Mouse (Mus musculus) hindbrain, embryonic 13.5 days (tissue): ENCODE data around the gene Cd200r4. TPM values are rescaled to one million over a fixed set of nuclear protein-coding genes. Genes with fewer than 3 reads are reported as not detected.
"Not testable (repeated sequence)": the region's sequence is repeated elsewhere in the genome, so short reads cannot be mapped to it uniquely, and the experiment has no call there.

Experiments used
- ATAC-seq: fragments of 200-750 bp; cut with Nextera tagmentation; 2 replicates; pipeline ENCODE4 v1.8.0; 2017; ENCODE audit warnings: moderate TSS enrichment; ENCODE audit not compliant: low FRiP score
- H3K27ac ChIP-seq: fragments of 300-500 bp; sonication (generic); 2 replicates; pipeline ENCODE4 v1.5.1; 2015; ENCODE audit warnings: inconsistent platforms, mild to moderate bottlenecking, moderate library complexity
- H3K27me3 ChIP-seq: fragments of 300-500 bp; sonication (generic); 2 replicates; pipeline ENCODE4 v1.6.1; 2015; ENCODE audit warnings: mild to moderate bottlenecking, inconsistent platforms
- H3K36me3 ChIP-seq: fragments of 300-500 bp; sonication (generic); 2 replicates; pipeline ENCODE4 v1.6.1; 2015; ENCODE audit warnings: mild to moderate bottlenecking, inconsistent platforms
- H3K4me1 ChIP-seq: fragments of 300-500 bp; sonication (generic); replicated peaks from 2 replicates; pipeline ENCODE4 v1.6.1; 2015; ENCODE audit warnings: inconsistent platforms
- H3K4me2 ChIP-seq: fragments of 300-500 bp; sonication (generic); 2 replicates; pipeline ENCODE4 v1.6.1; 2015; ENCODE audit warnings: inconsistent platforms, mild to moderate bottlenecking, moderate library complexity
- H3K4me3 ChIP-seq: fragments of 300-500 bp; sonication (generic); 2 replicates; pipeline ENCODE4 v1.5.1; 2015; ENCODE audit warnings: mild to moderate bottlenecking, inconsistent platforms
- H3K9ac ChIP-seq: fragments of 300-500 bp; sonication (generic); 2 replicates; pipeline ENCODE4 v1.6.1; 2015; ENCODE audit warnings: mild to moderate bottlenecking, inconsistent platforms
- H3K9me3 ChIP-seq: fragments of 300-500 bp; sonication (generic); 2 replicates; pipeline ENCODE4 v1.6.1; 2016; ENCODE audit warnings: inconsistent platforms
- WGBS: fragments of 180-500 bp; shearing (Covaris S2); methylation state at CpG from one replicate; pipeline ENCODE4 v1.1.7; 2015; 5-methylcytosine and 5-hydroxymethylcytosine counted together
- polyA plus RNA-seq: library from polyadenylated mRNA; unstranded; fragments of >200 nt; fragmentation: Nextera tagmentation; extraction: Ambion mirVana; gene quantifications from 2 replicates; pipeline ENCODE4 v1.2.1, GENCODE M21; 2015

Cd200r4 gene
- polyA plus RNA-seq, 1 experiment from 2014 or later = not detected

DNA sequence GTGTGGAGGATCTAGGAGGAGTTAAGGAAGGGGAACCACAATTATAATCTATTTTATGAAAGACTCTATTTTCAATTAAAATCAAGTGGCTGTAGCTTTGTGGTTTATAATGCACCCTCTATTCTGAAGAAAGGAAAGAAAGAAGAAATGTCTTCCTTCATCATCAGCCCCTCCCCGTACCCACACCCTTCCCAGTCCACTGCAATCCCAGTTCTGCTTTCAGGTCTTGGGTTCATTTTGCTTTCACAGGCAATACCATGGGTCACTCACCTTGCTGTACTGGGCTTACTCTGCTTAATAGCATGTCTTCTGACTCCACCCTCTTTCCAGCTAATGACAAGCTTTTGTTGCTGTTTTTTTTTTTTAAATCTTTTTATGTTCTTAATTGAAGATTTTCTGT, 24.6 kb upstream of the Cd200r4 start:
- H3K36me3 ChIP-seq = no peaks in the 10 kb centered on the region
- no peak overlapping the region for H3K9ac ChIP-seq
- no peak overlapping the region for H3K4me3 ChIP-seq
- no peak for ATAC-seq
- H3K4me2 ChIP-seq = no peak overlapping the region
- no peaks in the 10 kb centered on the region for H3K27me3 ChIP-seq
- H3K27ac ChIP-seq = no peak overlapping the region
- WGBS = 81% methylated on average over 1 of the region's 1 CpGs
- no peaks in the 10 kb centered on the region for H3K4me1 ChIP-seq
- H3K9me3 ChIP-seq = no peaks in the 10 kb centered on the region

DNA sequence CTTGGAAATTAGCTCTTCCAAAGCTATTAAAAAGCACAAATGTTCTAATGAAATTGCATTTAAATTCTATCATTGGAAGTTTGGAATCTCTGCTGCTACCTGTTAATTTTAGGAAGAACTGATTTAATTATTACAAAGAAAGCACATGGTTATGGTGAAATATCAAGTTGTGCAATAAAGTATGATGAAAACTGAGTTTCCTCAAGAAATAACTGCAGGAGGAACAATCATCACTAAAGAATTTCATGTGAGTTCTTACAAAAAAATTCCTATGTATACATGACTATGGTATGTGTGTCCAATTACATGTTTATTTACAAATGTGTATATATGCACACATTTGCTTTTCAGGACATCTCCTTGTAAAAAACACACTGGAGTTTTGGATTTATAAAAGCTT, 17.1 kb upstream of the Cd200r4 start:
- no peak for ATAC-seq
- no peak overlapping the region for H3K9ac ChIP-seq

DNA sequence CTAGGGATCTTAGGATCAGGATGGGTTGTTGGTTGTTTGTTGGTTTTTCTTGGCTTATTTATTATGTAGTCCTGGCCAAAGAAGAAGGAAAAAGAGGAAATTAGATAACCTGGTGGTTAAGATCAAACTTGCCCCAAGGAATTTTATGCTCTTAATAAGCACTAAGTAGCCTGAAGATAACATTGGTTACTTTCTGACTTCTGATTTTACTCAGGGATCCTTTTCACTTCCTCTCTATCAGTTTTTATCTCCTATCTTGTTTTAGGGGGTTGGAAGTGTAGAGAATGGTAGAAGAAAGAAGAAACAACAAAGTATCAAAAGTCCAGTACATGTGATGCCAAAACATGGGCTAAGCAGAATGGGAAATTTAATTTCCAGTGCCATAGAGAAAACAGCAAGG, 5.6 kb upstream of the Cd200r4 start:
- no peak overlapping the region for H3K4me2 ChIP-seq
- no peaks in the 10 kb centered on the region for H3K9me3 ChIP-seq
- no peaks in the 10 kb centered on the region for H3K4me1 ChIP-seq
- H3K27ac ChIP-seq = no peak overlapping the region
- ATAC-seq = no peak
- H3K36me3 ChIP-seq = no peaks in the 10 kb centered on the region
- H3K27me3 ChIP-seq = no peaks in the 10 kb centered on the region
- H3K9ac ChIP-seq = no peak overlapping the region
- H3K4me3 ChIP-seq = no peak overlapping the region

More for the DNA sequence above, 17.1 kb upstream of the Cd200r4 start:
- H3K4me1 ChIP-seq = no peaks in the 10 kb centered on the region
- H3K27me3 ChIP-seq = no peaks in the 10 kb centered on the region
- H3K9me3 ChIP-seq = no peaks in the 10 kb centered on the region
- no peak overlapping the region for H3K4me2 ChIP-seq
- no peak overlapping the region for H3K27ac ChIP-seq
- no peaks in the 10 kb centered on the region for H3K36me3 ChIP-seq
- no peak overlapping the region for H3K4me3 ChIP-seq

DNA sequence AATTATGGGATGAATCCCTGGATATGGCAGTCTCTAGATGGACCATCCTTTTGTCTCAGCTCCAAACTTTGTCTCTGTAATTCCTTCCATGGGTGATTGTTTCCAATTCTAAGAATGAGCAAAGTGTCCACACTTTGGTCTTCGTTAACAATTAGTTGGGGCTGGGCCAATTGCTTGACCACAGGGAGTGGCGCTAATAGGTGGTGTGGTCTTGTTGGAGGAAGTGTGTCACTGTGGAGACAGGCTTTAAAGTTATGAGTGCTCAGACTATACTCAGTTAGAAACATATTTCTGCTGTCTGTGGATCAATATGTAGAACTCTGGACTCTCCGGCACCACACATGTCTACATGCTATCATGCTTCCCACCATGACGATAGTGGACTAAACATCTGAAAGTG, 1.3 kb upstream of the Cd200r4 start:
- H3K36me3 ChIP-seq, H3K4me3 ChIP-seq, H3K27me3 ChIP-seq, H3K4me2 ChIP-seq, ATAC-seq, H3K4me1 ChIP-seq, H3K9ac ChIP-seq, H3K27ac ChIP-seq, H3K9me3 ChIP-seq: not testable (repeated sequence)
- 96% methylated on average over 4 of the region's 4 CpGs for WGBS

DNA sequence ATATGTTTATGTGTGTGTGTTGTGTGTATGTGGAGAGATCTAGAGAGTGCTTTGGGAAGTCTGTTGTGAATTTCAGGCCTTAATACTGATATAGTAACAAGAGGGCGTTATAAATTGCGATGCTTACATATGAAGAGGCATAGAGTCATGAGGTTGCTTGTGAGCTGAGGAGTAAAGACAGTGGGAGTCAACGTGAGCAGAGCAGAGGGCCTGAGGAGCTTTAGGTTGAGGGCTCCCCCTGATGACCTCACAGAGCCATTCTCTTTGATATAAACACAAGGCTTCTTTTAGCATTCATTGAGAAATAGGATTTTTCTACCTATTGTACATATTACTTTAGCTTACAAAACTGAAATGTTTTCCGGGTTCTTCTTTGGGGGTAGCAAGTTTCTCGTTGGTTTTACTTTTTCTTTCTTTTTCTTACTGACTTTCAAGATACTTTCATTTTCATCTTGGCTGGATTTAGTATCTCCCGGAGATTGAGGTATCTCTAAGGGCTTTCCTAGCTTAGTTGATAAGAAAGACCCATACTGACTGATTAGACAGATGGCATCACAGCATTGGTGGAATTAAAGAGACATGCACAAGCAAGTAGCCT, 1.0 kb downstream of the Cd200r4 start:
- WGBS = 85% methylated on average over 6 of the region's 6 CpGs
- H3K9me3 ChIP-seq = no peaks in the 10 kb centered on the region
- no peaks in the 10 kb centered on the region for H3K36me3 ChIP-seq
- H3K4me2 ChIP-seq = no peak overlapping the region
- H3K4me3 ChIP-seq = no peak overlapping the region
- H3K27ac ChIP-seq = no peak overlapping the region
- no peaks in the 10 kb centered on the region for H3K27me3 ChIP-seq
- no peaks in the 10 kb centered on the region for H3K4me1 ChIP-seq
- no peak for ATAC-seq
- H3K9ac ChIP-seq = no peak overlapping the region

DNA sequence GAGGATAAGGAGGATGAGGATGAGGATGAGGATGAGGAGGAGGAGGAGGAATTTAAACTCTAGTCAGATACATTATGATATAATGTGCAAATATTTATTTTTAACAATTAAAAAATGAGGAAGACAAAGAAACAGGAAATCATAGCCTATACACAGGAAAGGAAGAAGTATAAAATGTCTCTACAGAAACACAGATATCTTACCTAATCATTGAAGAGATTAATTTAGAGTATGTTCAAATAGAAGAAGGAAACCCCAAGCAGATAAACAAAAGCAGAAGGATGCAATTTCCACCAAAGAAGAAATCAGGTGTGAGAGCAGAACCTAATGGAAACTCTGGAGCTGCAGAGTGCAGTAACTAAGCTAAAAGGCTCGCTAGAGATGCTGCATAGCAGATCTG, 6.5 kb downstream of the Cd200r4 start:
- no peak overlapping the region for H3K9ac ChIP-seq
- no peak overlapping the region for H3K4me3 ChIP-seq
- no peaks in the 10 kb centered on the region for H3K36me3 ChIP-seq
- H3K9me3 ChIP-seq = no peaks in the 10 kb centered on the region
- no peak for ATAC-seq
- H3K27me3 ChIP-seq = no peaks in the 10 kb centered on the region
- no peak overlapping the region for H3K27ac ChIP-seq
- WGBS = 61% methylated on average over 1 of the region's 1 CpGs
- no peaks in the 10 kb centered on the region for H3K4me1 ChIP-seq
- no peak overlapping the region for H3K4me2 ChIP-seq

DNA sequence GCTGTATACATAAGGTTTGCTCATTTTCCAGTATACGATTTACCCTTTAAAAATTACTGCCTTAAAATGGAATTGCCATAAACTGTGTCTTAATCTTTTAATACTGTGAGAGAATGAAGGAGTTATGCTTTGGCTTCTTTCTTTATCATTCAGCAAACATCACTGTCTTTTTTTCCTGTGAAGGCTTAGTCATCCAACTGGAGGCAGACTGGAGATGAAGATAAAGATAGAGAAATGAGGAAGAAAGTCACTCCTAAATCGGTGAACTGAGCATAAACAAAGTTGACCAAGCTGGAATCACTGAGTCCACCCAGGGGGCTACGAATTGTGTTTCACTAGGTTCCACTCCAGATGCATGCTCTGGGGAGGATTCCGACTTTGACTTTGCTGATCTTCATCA, 9.0 kb downstream of the Cd200r4 start:
- no peak for ATAC-seq
- 92% methylated on average over 4 of the region's 4 CpGs for WGBS
- no peak overlapping the region for H3K4me2 ChIP-seq
- no peaks in the 10 kb centered on the region for H3K9me3 ChIP-seq
- no peaks in the 10 kb centered on the region for H3K36me3 ChIP-seq
- no peak overlapping the region for H3K27ac ChIP-seq
- H3K9ac ChIP-seq = no peak overlapping the region
- no peaks in the 10 kb centered on the region for H3K27me3 ChIP-seq
- no peak overlapping the region for H3K4me3 ChIP-seq
- H3K4me1 ChIP-seq = no peaks in the 10 kb centered on the region

DNA sequence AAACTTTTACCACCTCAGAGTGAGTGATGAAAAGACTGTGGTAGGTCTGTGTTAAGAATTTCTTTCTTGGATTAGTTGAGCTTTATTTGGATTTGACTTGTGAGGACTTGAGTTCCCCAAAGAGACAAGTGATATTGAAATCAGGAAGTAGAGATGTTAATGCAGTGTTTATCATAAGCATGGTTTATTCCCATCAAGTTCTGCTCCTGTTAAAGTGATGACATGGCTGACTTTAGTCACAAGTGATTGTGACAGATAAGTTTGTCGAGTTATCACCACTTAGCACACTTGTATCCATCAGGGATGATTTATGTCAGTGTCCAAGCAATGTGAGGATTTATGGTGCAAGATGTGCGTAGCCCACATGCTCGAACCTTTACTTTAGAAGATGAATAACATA, 20.8 kb downstream of the Cd200r4 start:
- Histone ChIP-seq H3K9ac (no peak overlapping the region), H3K4me3 (no peak overlapping the region), H3K4me1 (no peaks in the 10 kb centered on the region), H3K36me3 (no peaks in the 10 kb centered on the region), H3K9me3 (no peaks in the 10 kb centered on the region), H3K27ac (no peak overlapping the region), H3K27me3 (no peaks in the 10 kb centered on the region), H3K4me2 (no peak overlapping the region)
- WGBS = 83% methylated on average over 3 of the region's 3 CpGs
- ATAC-seq = no peak

DNA sequence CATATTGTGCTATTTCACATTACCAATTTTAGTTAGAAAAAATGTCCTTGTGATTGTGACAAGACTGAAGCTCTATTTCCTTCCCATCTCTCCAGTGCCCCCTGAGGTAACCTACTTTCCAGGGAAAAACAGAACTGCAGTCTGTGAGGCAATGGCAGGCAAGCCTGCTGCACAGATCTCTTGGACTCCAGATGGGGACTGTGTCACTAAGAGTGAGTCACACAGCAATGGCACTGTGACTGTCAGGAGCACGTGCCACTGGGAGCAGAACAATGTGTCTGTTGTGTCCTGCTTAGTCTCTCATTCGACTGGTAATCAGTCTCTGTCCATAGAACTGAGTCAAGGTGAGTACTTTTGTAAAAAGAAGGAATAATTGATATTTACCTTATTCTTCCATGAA, 21.7 kb downstream of the Cd200r4 start:
- not testable (repeated sequence) for H3K4me2 ChIP-seq, H3K9ac ChIP-seq, H3K36me3 ChIP-seq, H3K27me3 ChIP-seq, ATAC-seq, H3K9me3 ChIP-seq, H3K4me3 ChIP-seq, H3K27ac ChIP-seq, H3K4me1 ChIP-seq
- WGBS = 38% methylated on average over 2 of the region's 2 CpGs

DNA sequence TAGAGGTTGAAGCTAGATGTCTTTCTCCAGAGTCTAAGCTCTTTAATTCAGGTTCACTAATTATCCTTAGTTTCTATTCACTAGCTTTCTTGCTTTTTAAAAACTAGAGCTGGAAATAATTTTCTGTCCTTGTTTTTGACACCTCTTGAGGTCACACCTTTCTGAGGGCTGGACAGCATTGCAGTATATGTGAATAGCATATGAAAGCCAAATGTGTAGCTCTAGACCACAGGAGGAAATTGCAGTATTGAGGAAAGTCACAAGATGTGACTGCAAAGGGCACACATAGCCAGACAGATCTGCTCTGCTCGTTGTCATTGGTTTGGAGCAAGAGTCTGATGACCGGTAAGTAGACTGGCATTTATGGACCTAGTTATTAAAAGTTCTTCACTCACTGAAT, 55.3 kb downstream of the Cd200r4 start, which contains the start of gene Cd200r2:
Gene Cd200r2 (plus strand): TSS at position 301 of the 400 bp plus-strand sequence.
- Histone ChIP-seq H3K4me3 (no peak within 1 kb of the TSS), H3K4me1 (no peaks in the 10 kb centered on the region), H3K27me3 (no peaks in the 10 kb centered on the region), H3K4me2 (no peak within 1 kb of the TSS), H3K9ac (no peak within 1 kb of the TSS), H3K27ac (no peak within 1 kb of the TSS), H3K36me3 (no peaks in the 10 kb centered on the region), H3K9me3 (no peaks in the 10 kb centered on the region)
- 92% methylated on average over 2 of the region's 2 CpGs for WGBS
- ATAC-seq = no peak

DNA sequence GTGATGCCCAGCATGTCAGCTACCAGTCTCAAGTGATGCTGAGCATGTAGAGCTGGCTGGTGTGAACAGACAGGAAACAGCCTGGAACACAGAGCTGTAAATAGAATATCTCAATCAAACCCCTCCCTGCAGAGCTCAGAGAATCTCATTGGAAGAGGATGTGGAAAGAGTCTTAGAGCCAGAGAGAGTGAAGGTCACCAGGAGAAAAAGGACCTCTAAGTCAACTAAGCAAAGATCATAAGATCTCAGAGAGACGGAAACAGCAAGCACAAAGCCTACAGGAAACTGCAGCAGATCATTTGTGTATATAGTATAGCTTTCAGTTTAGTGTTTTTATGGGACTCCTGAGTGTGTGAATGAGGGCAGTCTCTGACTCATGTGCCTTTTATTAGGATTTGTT, 63.6 kb downstream of the Cd200r4 start:
- 69% methylated on average over 1 of the region's 1 CpGs for WGBS
- ATAC-seq = no peak
- Histone ChIP-seq H3K4me2 (no peak overlapping the region), H3K36me3 (no peaks in the 10 kb centered on the region), H3K27ac (no peak overlapping the region), H3K4me3 (no peak overlapping the region), H3K4me1 (no peaks in the 10 kb centered on the region), H3K9me3 (no peaks in the 10 kb centered on the region), H3K27me3 (no peaks in the 10 kb centered on the region), H3K9ac (no peak overlapping the region)

DNA sequence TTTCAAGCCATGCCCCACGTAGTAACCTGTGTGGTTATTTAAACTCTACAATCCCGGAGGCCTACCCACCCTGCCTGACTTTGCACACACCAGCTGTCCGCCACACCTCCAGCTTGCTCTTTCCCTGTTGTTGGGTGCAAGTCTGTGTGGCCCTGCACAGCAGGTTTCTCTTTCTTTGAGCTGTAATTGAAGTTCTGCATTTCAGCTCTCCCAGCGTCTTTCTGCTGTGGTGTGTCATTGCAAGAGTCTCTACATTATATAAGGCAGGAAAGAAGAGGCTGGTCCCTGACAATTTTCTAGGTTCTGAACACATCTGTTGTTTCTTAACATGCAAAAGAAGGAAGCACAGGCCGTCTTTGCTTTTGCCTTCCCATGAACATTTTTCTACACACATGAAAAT, 65.1 kb downstream of the Cd200r4 start:
- H3K4me2 ChIP-seq = no peak overlapping the region
- H3K4me3 ChIP-seq = no peak overlapping the region
- no peak overlapping the region for H3K27ac ChIP-seq
- H3K9ac ChIP-seq = no peak overlapping the region
- ATAC-seq = no peak
- 71% methylated on average over 5 of the region's 5 CpGs for WGBS
- no peaks in the 10 kb centered on the region for H3K27me3 ChIP-seq
- H3K4me1 ChIP-seq = no peaks in the 10 kb centered on the region
- H3K36me3 ChIP-seq = no peaks in the 10 kb centered on the region
- H3K9me3 ChIP-seq = no peaks in the 10 kb centered on the region

DNA sequence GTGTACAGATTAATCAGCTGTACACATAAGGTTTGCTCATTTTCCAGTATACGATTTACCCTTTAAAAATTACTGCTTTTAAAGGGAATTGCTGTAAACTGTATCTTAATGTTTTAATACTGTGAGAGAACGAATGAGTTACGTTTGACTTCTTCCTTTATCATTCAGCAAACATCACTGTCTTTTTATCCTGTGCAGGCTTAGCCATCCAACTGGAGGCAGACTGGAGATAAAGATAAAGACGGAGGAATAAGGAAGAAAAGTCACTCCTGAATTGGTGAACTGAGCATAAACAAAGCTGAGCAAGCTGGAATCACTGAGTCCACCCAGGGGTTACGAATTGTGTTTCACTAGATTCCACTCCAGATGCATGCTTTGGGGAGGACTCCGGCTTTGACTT, 66.1 kb downstream of the Cd200r4 start:
- no peaks in the 10 kb centered on the region for H3K9me3 ChIP-seq
- 87% methylated on average over 6 of the region's 6 CpGs for WGBS
- no peak overlapping the region for H3K4me2 ChIP-seq
- no peak overlapping the region for H3K4me3 ChIP-seq
- no peaks in the 10 kb centered on the region for H3K27me3 ChIP-seq
- no peak overlapping the region for H3K27ac ChIP-seq
- ATAC-seq = no peak
- H3K36me3 ChIP-seq = no peaks in the 10 kb centered on the region
- H3K9ac ChIP-seq = no peak overlapping the region
- H3K4me1 ChIP-seq = no peaks in the 10 kb centered on the region
